Mouse (Mus musculus) embryonic fibroblast, embryonic 13.5 days (primary cell): ENCODE data around the gene Pdrg1. TPM values are rescaled to one million over a fixed set of nuclear protein-coding genes. Genes with fewer than 3 reads are reported as not detected.

Experiments used
- H3K27ac ChIP-seq: 2 replicates; pipeline ENCODE4 v1.5.1; 2012; ENCODE audit warnings: low read length, control low read depth, inconsistent platforms; ENCODE audit not compliant: insufficient read depth
- H3K4me1 ChIP-seq: 2 replicates; pipeline ENCODE4 v1.6.1; 2011; ENCODE audit warnings: low read length; ENCODE audit not compliant: control insufficient read depth, insufficient read depth
- H3K4me3 ChIP-seq: 2 replicates; pipeline ENCODE4 v1.5.1; 2011; ENCODE audit warnings: mild to moderate bottlenecking, control low read depth, low read length; ENCODE audit not compliant: insufficient read depth
- CTCF ChIP-seq: IDR thresholded peaks from 2 replicates; pipeline ENCODE4 v1.5.1; 2011; ENCODE audit warnings: mild to moderate bottlenecking, control low read depth, low read length, moderate library complexity, borderline replicate concordance; ENCODE audit not compliant: insufficient read depth
- POLR2A ChIP-seq: IDR thresholded peaks from 2 replicates; pipeline ENCODE4 v1.6.1; 2011; ENCODE audit warnings: low read depth, mild to moderate bottlenecking, control low read depth, low read length, moderate library complexity
- polyA plus RNA-seq: library from polyadenylated mRNA; stranded (reverse); fragments of >200 nt; gene quantifications from 2 replicates; pipeline ENCODE4 v1.2.4, GENCODE M21; 2011; ENCODE audit warnings: low read depth; ENCODE audit not compliant: missing spikeins, insufficient read length

The Pdrg1 gene
- polyA plus RNA-seq, 1 experiment, result 137 TPM

- H3K4me3 ChIP-seq, result no peak overlapping the region
- no peaks in the 10 kb centered on the region for H3K4me1 ChIP-seq
- TF ChIP-seq POLR2A (no peak), CTCF (no peak)
- H3K27ac ChIP-seq, result no peak overlapping the region
Observed at GRCm38 (mm10) chr2:153051095-153051494, 35.9 kb upstream of the Pdrg1 start.

- TF ChIP-seq CTCF (no peak), POLR2A (no peak)
Observed at GRCm38 (mm10) chr2:153049997-153050358, 34.8 kb upstream of the Pdrg1 start.

GRCm38 (mm10) chr2:153049288-153049996 lies 34.2 kb upstream of the Pdrg1 start:
- Histone ChIP-seq H3K27ac (no peak overlapping the region), H3K4me3 (no peak overlapping the region), H3K4me1 (no peaks in the 10 kb centered on the region)
- TF ChIP-seq POLR2A (no peak), CTCF (no peak)

More at GRCm38 (mm10) chr2:153049997-153050358, 34.8 kb upstream of the Pdrg1 start:
- Histone ChIP-seq H3K4me1 (no peaks in the 10 kb centered on the region), H3K4me3 (no peak overlapping the region), H3K27ac (no peak overlapping the region)

- no peaks in the 10 kb centered on the region for H3K4me1 ChIP-seq
Observed at GRCm38 (mm10) chr2:153047828-153048465, 32.7 kb upstream of the Pdrg1 start.

GRCm38 (mm10) chr2:153045884-153046299 lies 30.7 kb upstream of the Pdrg1 start:
- TF ChIP-seq CTCF (no peak), POLR2A (no peak)
- Histone ChIP-seq H3K4me1 (no peaks in the 10 kb centered on the region), H3K27ac (no peak overlapping the region), H3K4me3 (no peak overlapping the region)

More at GRCm38 (mm10) chr2:153047828-153048465, 32.7 kb upstream of the Pdrg1 start:
- Histone ChIP-seq H3K4me3 (no peak overlapping the region), H3K27ac (no peak overlapping the region)
- TF ChIP-seq POLR2A, result no peak
- peak; percentile 49; the same call in 1 of the 2 replicates for TF ChIP-seq CTCF

GRCm38 (mm10) chr2:153043886-153044285 lies 28.7 kb upstream of the Pdrg1 start:
- H3K4me3 ChIP-seq, result no peak overlapping the region

GRCm38 (mm10) chr2:153036690-153037089 lies 21.5 kb upstream of the Pdrg1 start:
- TF ChIP-seq POLR2A, result no peak
- no peak for TF ChIP-seq CTCF
- Histone ChIP-seq H3K4me3 (no peak overlapping the region), H3K27ac (no peak overlapping the region), H3K4me1 (no peaks in the 10 kb centered on the region)

More at GRCm38 (mm10) chr2:153043886-153044285, 28.7 kb upstream of the Pdrg1 start:
- Histone ChIP-seq H3K27ac (no peak overlapping the region), H3K4me1 (no peaks in the 10 kb centered on the region)
- TF ChIP-seq CTCF (no peak), POLR2A (no peak)

GRCm38 (mm10) chr2:153033545-153034230 lies 18.5 kb upstream of the Pdrg1 start:
- no peaks in the 10 kb centered on the region for H3K4me1 ChIP-seq
- no peak for TF ChIP-seq CTCF
- no peak for TF ChIP-seq POLR2A
- H3K4me3 ChIP-seq, result no peak overlapping the region
- no peak overlapping the region for H3K27ac ChIP-seq

- Histone ChIP-seq H3K4me1 (no peaks in the 10 kb centered on the region), H3K27ac (no peak overlapping the region), H3K4me3 (no peak overlapping the region)
- TF ChIP-seq POLR2A (no peak), CTCF (no peak)
Observed at GRCm38 (mm10) chr2:153032973-153033372, 17.7 kb upstream of the Pdrg1 start.
